Mouse (Mus musculus) hindbrain, embryonic 16.5 days (tissue): ENCODE measurements around the gene Lrrc63. TPM values are rescaled to one million over a fixed set of nuclear protein-coding genes. Genes with fewer than 3 reads are reported as not detected.

Experiments used
- ATAC-seq: fragments of 200-750 bp; cut with Nextera tagmentation; 2 replicates; pipeline ENCODE4 v1.8.0; 2017; ENCODE audit warnings: moderate TSS enrichment, moderate library complexity
- H3K27ac ChIP-seq: fragments of 300-500 bp; sonication (generic); 2 replicates; pipeline ENCODE4 v1.5.1; 2014; ENCODE audit warnings: low read depth, mild to moderate bottlenecking, control low read depth, low read length, moderate library complexity
- H3K27me3 ChIP-seq: fragments of 300-500 bp; sonication (generic); replicated peaks from 2 replicates; pipeline ENCODE4 v1.6.1; 2014; ENCODE audit warnings: low read length; ENCODE audit not compliant: control insufficient read depth, insufficient read depth
- H3K36me3 ChIP-seq: fragments of 300-500 bp; sonication (generic); 2 replicates; pipeline ENCODE4 v1.6.1; 2014; ENCODE audit warnings: mild to moderate bottlenecking, low read length, moderate library complexity, mixed read lengths; ENCODE audit not compliant: control insufficient read depth, insufficient read depth
- H3K4me1 ChIP-seq: fragments of 300-500 bp; sonication (generic); 2 replicates; pipeline ENCODE4 v1.6.1; 2014; ENCODE audit warnings: low read depth, low read length; ENCODE audit not compliant: control insufficient read depth, insufficient read depth
- H3K4me2 ChIP-seq: fragments of 300-500 bp; sonication (generic); 2 replicates; pipeline ENCODE4 v1.6.1; 2014; ENCODE audit warnings: mild to moderate bottlenecking, low read length, control low read depth, moderate library complexity
- H3K4me3 ChIP-seq: fragments of 300-500 bp; sonication (generic); 2 replicates; pipeline ENCODE4 v1.5.1; 2014; ENCODE audit warnings: mild to moderate bottlenecking, low read length, control low read depth, moderate library complexity
- H3K9ac ChIP-seq: fragments of 300-500 bp; sonication (generic); 2 replicates; pipeline ENCODE4 v1.6.1; 2014; ENCODE audit warnings: low read depth, mild to moderate bottlenecking, control low read depth, low read length, moderate library complexity
- H3K9me3 ChIP-seq: fragments of 300-500 bp; sonication (generic); 2 replicates; pipeline ENCODE4 v1.6.1; 2014; ENCODE audit warnings: mild to moderate bottlenecking, low read length, moderate library complexity; ENCODE audit not compliant: control insufficient read depth
- WGBS: fragments of 180-500 bp; shearing (Covaris S2); extraction: QIAGEN DNeasy Blood & Tissue Kit; methylation state at CpG from one replicate; pipeline ENCODE4 v1.1.7; 2014; 5-methylcytosine and 5-hydroxymethylcytosine counted together
- polyA plus RNA-seq: library from polyadenylated mRNA; unstranded; fragments of >200 nt; fragmentation: Nextera tagmentation; extraction: Ambion mirVana; gene quantifications from 2 replicates; pipeline ENCODE4 v1.2.1, GENCODE M21; 2015

Gene Lrrc63
- polyA plus RNA-seq, 1 experiment from 2014 or later, result 0.08 TPM

DNA sequence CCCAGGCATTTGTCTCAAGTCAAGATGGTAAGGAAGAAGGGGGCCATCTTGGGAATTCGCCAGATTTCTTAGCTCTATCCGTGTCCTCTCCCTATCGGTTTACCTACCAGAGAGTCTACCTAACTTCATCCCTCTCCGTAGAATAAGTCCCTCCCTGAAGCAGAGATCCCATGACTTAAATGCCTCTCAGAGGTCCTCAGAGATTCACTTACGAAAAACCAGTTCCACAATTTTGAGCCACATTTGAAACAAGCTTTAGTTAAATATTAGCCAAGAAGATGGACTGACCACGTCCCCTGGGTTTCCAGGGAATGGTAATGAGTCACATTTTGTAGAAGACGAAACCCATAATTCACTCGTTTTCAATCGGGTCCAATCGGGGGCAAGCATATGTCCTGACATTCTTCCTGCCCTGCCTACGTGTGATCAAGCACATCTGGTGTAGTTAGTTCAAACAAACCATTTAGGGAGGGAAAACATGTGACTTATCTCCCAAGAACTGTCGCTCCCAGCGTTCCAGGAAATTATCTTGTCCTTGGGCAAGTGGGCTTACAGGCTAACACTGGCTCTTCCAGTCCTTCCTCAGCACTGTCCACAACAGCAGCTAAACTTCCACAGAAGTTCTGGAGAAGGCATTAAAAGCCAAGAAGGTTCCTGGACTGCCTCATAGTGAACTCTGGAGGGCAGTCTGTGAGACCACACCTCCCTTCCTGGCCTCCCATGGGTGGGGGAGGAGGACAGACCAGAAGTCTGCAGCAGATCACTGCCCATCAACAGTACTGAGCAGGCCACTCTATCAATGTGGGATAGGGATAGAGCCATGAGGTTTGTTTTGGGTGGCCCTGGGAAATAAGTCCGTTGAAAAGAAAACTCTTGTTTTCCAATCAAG lies 76.0 kb downstream of the Lrrc63 start:
- 85% methylated on average over 14 of the region's 14 CpGs for WGBS

DNA sequence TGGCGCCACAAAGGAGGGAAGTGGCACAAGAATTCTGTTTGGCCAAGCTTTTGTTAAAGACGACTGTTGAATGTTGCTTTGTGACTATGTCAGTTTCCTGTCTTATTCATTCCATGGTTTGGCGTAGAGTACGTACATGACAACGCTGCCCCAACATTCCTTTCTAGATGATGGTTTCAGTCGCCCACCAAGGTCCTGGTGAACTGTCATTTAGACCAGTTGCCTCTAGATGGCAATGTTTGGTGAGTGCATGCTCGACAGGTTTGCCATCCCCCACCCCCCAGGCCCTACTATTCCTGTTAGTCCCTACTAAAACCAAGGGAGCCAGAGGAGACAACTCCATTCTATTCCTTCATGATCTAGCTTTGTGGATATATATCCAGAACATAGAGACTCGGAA lies 78.2 kb downstream of the Lrrc63 start:
- no peaks in the 10 kb centered on the region for H3K27me3 ChIP-seq
- no peak overlapping the region for H3K27ac ChIP-seq
- WGBS, result 63% methylated on average over 8 of the region's 8 CpGs
- no peak overlapping the region for H3K4me3 ChIP-seq
- H3K36me3 ChIP-seq, result no peaks in the 10 kb centered on the region
- H3K9ac ChIP-seq, result no peak overlapping the region
- H3K4me2 ChIP-seq, result no peak overlapping the region
- no peak for ATAC-seq
- no peaks in the 10 kb centered on the region for H3K9me3 ChIP-seq
- no peaks in the 10 kb centered on the region for H3K4me1 ChIP-seq

More for the DNA sequence above, 76.0 kb downstream of the Lrrc63 start:
- Histone ChIP-seq H3K4me1 (no peaks in the 10 kb centered on the region), H3K9ac (no peak overlapping the region), H3K4me3 (no peak overlapping the region), H3K36me3 (no peaks in the 10 kb centered on the region), H3K27ac (no peak overlapping the region), H3K27me3 (no peaks in the 10 kb centered on the region), H3K9me3 (no peaks in the 10 kb centered on the region), H3K4me2 (no peak overlapping the region)
- no peak for ATAC-seq

DNA sequence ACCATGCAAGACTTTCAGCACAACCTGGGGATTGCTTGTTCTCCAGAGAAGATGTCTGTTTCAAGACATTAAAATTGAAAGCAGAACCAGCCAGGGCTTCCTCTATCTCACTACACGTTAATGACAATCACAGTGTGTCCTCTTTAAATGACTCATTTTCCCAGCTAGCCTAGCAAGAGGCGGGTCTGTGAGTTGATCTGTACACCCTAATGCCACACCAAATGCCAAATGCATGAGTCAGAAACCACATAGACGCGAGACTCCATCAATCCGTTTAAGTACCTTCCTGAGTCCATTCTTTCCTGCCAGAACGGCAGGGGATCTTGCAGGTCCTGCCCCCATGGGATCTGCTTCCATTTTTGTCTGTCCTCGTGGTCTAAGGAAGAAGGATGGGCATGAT lies 85.5 kb downstream of the Lrrc63 start:
- ATAC-seq, result no peak
- H3K4me2 ChIP-seq, result no peak overlapping the region
- H3K9ac ChIP-seq, result no peak overlapping the region
- no peaks in the 10 kb centered on the region for H3K9me3 ChIP-seq
- H3K27ac ChIP-seq, result no peak overlapping the region
- H3K27me3 ChIP-seq, result no peaks in the 10 kb centered on the region
- H3K36me3 ChIP-seq, result no peaks in the 10 kb centered on the region
- 79% methylated on average over 7 of the region's 7 CpGs for WGBS
- no peaks in the 10 kb centered on the region for H3K4me1 ChIP-seq
- no peak overlapping the region for H3K4me3 ChIP-seq

- 67% methylated on average over 11 of the region's 11 CpGs for WGBS
- H3K27ac ChIP-seq, result no peak overlapping the region
- no peak overlapping the region for H3K4me2 ChIP-seq
- H3K4me3 ChIP-seq, result no peak overlapping the region
- no peaks in the 10 kb centered on the region for H3K4me1 ChIP-seq
- H3K27me3 ChIP-seq, result no peaks in the 10 kb centered on the region
- no peak overlapping the region for H3K9ac ChIP-seq
- no peaks in the 10 kb centered on the region for H3K36me3 ChIP-seq
- no peaks in the 10 kb centered on the region for H3K9me3 ChIP-seq
- no peak for ATAC-seq
Observed at GRCm38 (mm10) chr14:75035431-75035830, 95.2 kb downstream of the Lrrc63 start.

Other genes with a start within 250 kb of the Lrrc63 start
- 15.4 and 23.6 TPM in 2 replicates for gene Lrch1, start 183.0 kb downstream of the Lrrc63 start, polyA plus RNA-seq
- gene Rubcnl, start 114.9 kb downstream of the Lrrc63 start, polyA plus RNA-seq, result 0.29 and 0.31 TPM in 2 replicates
- gene Lcp1, start 220 bp upstream of the Lrrc63 start, polyA plus RNA-seq, result 10.4 and 15.3 TPM in 2 replicates
- 0.14 TPM in 1 of 2 replicates, not detected in the other for gene Cpb2, start 111.4 kb upstream of the Lrrc63 start, polyA plus RNA-seq
- gene Zc3h13, start 153.5 kb upstream of the Lrrc63 start, polyA plus RNA-seq, result 38.5 and 41.5 TPM in 2 replicates